Mouse (Mus musculus) limb, embryonic 14.5 days (tissue): Measurements from ENCODE around the gene Fars2. TPM values are rescaled to one million over a fixed set of nuclear protein-coding genes. Genes with fewer than 3 reads are reported as not detected.
A peak's percentile ranks its signal among the peaks of the same experiment; 100 is the strongest.

Experiments used
- ATAC-seq: fragments of 200-750 bp; cut with Nextera tagmentation; 2 replicates; pipeline ENCODE4 v1.8.0; 2017; ENCODE audit warnings: low read depth, moderate number of reproducible peaks, moderate TSS enrichment; ENCODE audit not compliant: low FRiP score
- DNase-seq: peaks from one replicate; pipeline ENCODE4 v3.0.0-alpha.2; 2015; ENCODE audit warnings: low spot score
- H3K27ac ChIP-seq: fragments of 300-500 bp; sonication (generic); replicated peaks from 2 replicates; pipeline ENCODE4 v1.5.1; 2014; ENCODE audit warnings: low read depth, mild to moderate bottlenecking, low read length, moderate library complexity, mixed read lengths
- H3K27me3 ChIP-seq: fragments of 300-500 bp; sonication (generic); 2 replicates; pipeline ENCODE4 v1.6.1; 2014; ENCODE audit warnings: low read length, mixed read lengths; ENCODE audit not compliant: control insufficient read depth, insufficient read depth
- H3K36me3 ChIP-seq: fragments of 300-500 bp; sonication (generic); 2 replicates; pipeline ENCODE4 v1.6.1; 2014; ENCODE audit warnings: mild to moderate bottlenecking, low read length, moderate library complexity, mixed read lengths; ENCODE audit not compliant: control insufficient read depth, insufficient read depth
- H3K4me1 ChIP-seq: fragments of 300-500 bp; sonication (generic); 2 replicates; pipeline ENCODE4 v1.6.1; 2014; ENCODE audit warnings: antibody characterized with exemption, low read length, mixed read lengths; ENCODE audit not compliant: control insufficient read depth, insufficient read depth
- H3K4me2 ChIP-seq: fragments of 300-500 bp; sonication (generic); replicated peaks from 2 replicates; pipeline ENCODE4 v1.6.1; 2014; ENCODE audit warnings: low read depth, mild to moderate bottlenecking, low read length, moderate library complexity; ENCODE audit not compliant: severe bottlenecking
- H3K4me3 ChIP-seq: fragments of 300-500 bp; sonication (generic); replicated peaks from 2 replicates; pipeline ENCODE4 v1.5.1; 2014; ENCODE audit warnings: low read length
- H3K9ac ChIP-seq: fragments of 300-500 bp; sonication (generic); 2 replicates; pipeline ENCODE4 v1.6.1; 2014; ENCODE audit warnings: mild to moderate bottlenecking, low read depth, low read length, moderate library complexity; ENCODE audit not compliant: severe bottlenecking
- H3K9me3 ChIP-seq: fragments of 300-500 bp; sonication (generic); 2 replicates; pipeline ENCODE4 v1.6.1; 2016; ENCODE audit warnings: low read length; ENCODE audit not compliant: control insufficient read depth
- POLR2A ChIP-seq: fragments of 200-500 bp; IDR thresholded peaks from 2 replicates; pipeline ENCODE4 v1.8.0; 2012; ENCODE audit warnings: inconsistent platforms, mild to moderate bottlenecking, moderate library complexity, borderline replicate concordance; ENCODE audit not compliant: insufficient read depth, insufficient read length; ENCODE audit errors: extremely low read depth
- WGBS: fragments of 180-500 bp; shearing (Covaris S2); extraction: QIAGEN DNeasy Blood & Tissue Kit; methylation state at CpG from one replicate; pipeline ENCODE4 v1.1.7; 2014; 5-methylcytosine and 5-hydroxymethylcytosine counted together
- polyA plus RNA-seq, 2 experiments: library from polyadenylated mRNA; depleted of rRNA in 1 of 2; stranded (reverse) in 1 of 2; unstranded in 1 of 2; fragments of >200 nt; fragmentation: Nextera tagmentation in 1 of 2; extraction: Ambion mirVana in 1 of 2; gene quantifications; 2 replicates each; pipeline versions ENCODE4 v1.2.1 to v1.2.3; 2012 to 2014

The Fars2 gene
- polyA plus RNA-seq, 2 experiments = 27.6 to 35.2 TPM

GRCm38 (mm10) chr13:36294503-36294902 lies 177.3 kb downstream of the Fars2 start:
- WGBS = 85% methylated on average over 5 of the region's 5 CpGs
- TF ChIP-seq POLR2A = no peak
- H3K9me3 ChIP-seq = no peaks in the 10 kb centered on the region
- H3K36me3 ChIP-seq = no peaks in the 10 kb centered on the region
- H3K9ac ChIP-seq = no peak overlapping the region
- H3K4me2 ChIP-seq = no peak overlapping the region
- DNase-seq (no peak), ATAC-seq (no peak)
- H3K27ac ChIP-seq = no peak overlapping the region
- H3K4me1 ChIP-seq = peaks cover 22% of the 10 kb centered on the region
- no peak overlapping the region for H3K4me3 ChIP-seq
- H3K27me3 ChIP-seq = no peaks in the 10 kb centered on the region

GRCm38 (mm10) chr13:36295848-36296247 lies 178.6 kb downstream of the Fars2 start:
- TF ChIP-seq POLR2A = no peak
- peaks cover 22% of the 10 kb centered on the region for H3K4me1 ChIP-seq
- no peak overlapping the region for H3K9ac ChIP-seq
- H3K27ac ChIP-seq = peak overlapping the region; percentile 45; the same call in 1 of the 2 replicates
- H3K36me3 ChIP-seq = no peaks in the 10 kb centered on the region
- no peaks in the 10 kb centered on the region for H3K27me3 ChIP-seq
- H3K9me3 ChIP-seq = no peaks in the 10 kb centered on the region
- no peak overlapping the region for H3K4me3 ChIP-seq
- peak; percentile 87 for ATAC-seq
- WGBS = 13% methylated on average over 6 of the region's 6 CpGs
- DNase-seq = peak; percentile 91
- no peak overlapping the region for H3K4me2 ChIP-seq

GRCm38 (mm10) chr13:36296574-36296973 lies 179.4 kb downstream of the Fars2 start:
- Histone ChIP-seq H3K4me1 (peaks cover 22% of the 10 kb centered on the region), H3K27ac (peak overlapping the region; percentile 45), H3K4me2 (no peak overlapping the region), H3K9ac (no peak overlapping the region), H3K4me3 (no peak overlapping the region), H3K27me3 (no peaks in the 10 kb centered on the region), H3K36me3 (no peaks in the 10 kb centered on the region), H3K9me3 (no peaks in the 10 kb centered on the region)
- 60% methylated on average over 4 of the region's 4 CpGs for WGBS
- no peak for TF ChIP-seq POLR2A
- DNase-seq (no peak), ATAC-seq (no peak)

GRCm38 (mm10) chr13:36297950-36298781 lies 181.0 kb downstream of the Fars2 start:
- TF ChIP-seq POLR2A = no peak
- no peak overlapping the region for H3K9ac ChIP-seq
- H3K27me3 ChIP-seq = no peaks in the 10 kb centered on the region
- DNase-seq (no peak), ATAC-seq (no peak)
- WGBS = 80% methylated on average over 3 of the region's 3 CpGs
- no peak overlapping the region; the same call in 1 of the 2 replicates for H3K27ac ChIP-seq
- H3K4me3 ChIP-seq = no peak overlapping the region
- H3K4me1 ChIP-seq = peaks cover 25% of the 10 kb centered on the region
- H3K36me3 ChIP-seq = no peaks in the 10 kb centered on the region
- no peaks in the 10 kb centered on the region for H3K9me3 ChIP-seq
- H3K4me2 ChIP-seq = no peak overlapping the region

GRCm38 (mm10) chr13:36298782-36299031 lies 181.5 kb downstream of the Fars2 start:
- Histone ChIP-seq H3K9ac (no peak overlapping the region), H3K4me2 (no peak overlapping the region), H3K27ac (no peak overlapping the region), H3K36me3 (no peaks in the 10 kb centered on the region), H3K4me3 (no peak overlapping the region), H3K9me3 (no peaks in the 10 kb centered on the region), H3K4me1 (peaks cover 21% of the 10 kb centered on the region), H3K27me3 (no peaks in the 10 kb centered on the region)
- ATAC-seq (no peak), DNase-seq (no peak)
- no peak for TF ChIP-seq POLR2A
